Mouse (Mus musculus): ENCODE results near the gene Dact2. TPM values are rescaled to one million over a fixed set of nuclear protein-coding genes. Genes with fewer than 3 reads are reported as not detected.

The Dact2 gene
- polyA plus RNA-seq, 1 experiment from 2014 or later: 22.1 TPM

- H3K27me3 ChIP-seq: peaks cover 13% of the 10 kb centered on the region
- CTCF ChIA-PET: interaction anchor here (3.4 kb wide), 1 partner anchor 53 kb away, joined by 11 read pairs; no protein-coding TSS in a partner anchor
- POLR2A ChIA-PET: no interaction called here
- ATAC-seq (no peak), DNase-seq (ENCODE audit: low read depth, low spot score) (no peak)
- in situ Hi-C loops (cut with MboI; ENCODE audit: low pct_unique_long_range_greater_than_20kb): loop anchor here (5.0 kb wide), 1 partner anchor 667 kb away; no protein-coding TSS in a partner anchor
- TF ChIP-seq CTCF (IDR thresholded peaks at IDR 0.05): no peak
Observed at GRCm38 (mm10) chr17:14234774-14235389, 30.8 kb upstream of the Dact2 start.

GRCm38 (mm10) chr17:14233658-14234057 is 29.6 kb upstream of the Dact2 start:
- ChIA-PET POLR2A (no interaction called here), CTCF (interaction anchor here (1.1 to 3.4 kb wide), 9 partner anchors 11 to 283 kb away, joined by 3 to 11 read pairs (median 4); no protein-coding TSS in a partner anchor)
- DNase-seq (ENCODE audit: low read depth, low spot score) (no peak), ATAC-seq (no peak)
- peaks cover 13% of the 10 kb centered on the region for H3K27me3 ChIP-seq
- in situ Hi-C loops (cut with MboI; ENCODE audit: low pct_unique_long_range_greater_than_20kb): no loop called here
- no peak for TF ChIP-seq CTCF (IDR thresholded peaks at IDR 0.05)

- CTCF ChIA-PET: interaction anchor here (0.7 to 3.4 kb wide), 13 partner anchors 11 to 671 kb away, joined by 3 to 16 read pairs (median 4); no protein-coding TSS in a partner anchor
- DNase-seq (ENCODE audit: low read depth, low spot score): no peak
- TF ChIP-seq CTCF (IDR thresholded peaks at IDR 0.05): peak; percentile 84
- peaks cover 20% of the 10 kb centered on the region for H3K27me3 ChIP-seq
- no peak for ATAC-seq
- in situ Hi-C loops (cut with MboI; ENCODE audit: low pct_unique_long_range_greater_than_20kb): no loop called here
- POLR2A ChIA-PET: no interaction called here
Observed at GRCm38 (mm10) chr17:14232629-14233028, 28.5 kb upstream of the Dact2 start.

GRCm38 (mm10) chr17:14230698-14231430 is 26.8 kb upstream of the Dact2 start:
- no peak for ATAC-seq
- DNase-seq (ENCODE audit: low read depth, low spot score): no peak
- peaks cover 21% of the 10 kb centered on the region for H3K27me3 ChIP-seq
- in situ Hi-C loops (cut with MboI; ENCODE audit: low pct_unique_long_range_greater_than_20kb): no loop called here
- ChIA-PET CTCF (interaction anchor here (0.9 to 2.8 kb wide), 4 partner anchors 8 to 673 kb away, joined by 3 to 16 read pairs (median 3); no protein-coding TSS in a partner anchor), POLR2A (no interaction called here)
- TF ChIP-seq CTCF (IDR thresholded peaks at IDR 0.05): no peak

GRCm38 (mm10) chr17:14228381-14228780 is 24.3 kb upstream of the Dact2 start:
- ATAC-seq: no peak
- no peak for TF ChIP-seq CTCF (IDR thresholded peaks at IDR 0.05)

GRCm38 (mm10) chr17:14227601-14228000 is 23.5 kb upstream of the Dact2 start:
- in situ Hi-C loops (cut with MboI; ENCODE audit: low pct_unique_long_range_greater_than_20kb): no loop called here
- TF ChIP-seq CTCF (IDR thresholded peaks at IDR 0.05): no peak
- peaks cover 21% of the 10 kb centered on the region for H3K27me3 ChIP-seq
- DNase-seq (ENCODE audit: low read depth, low spot score): no peak
- ChIA-PET CTCF (no interaction called here), POLR2A (no interaction called here)
- no peak for ATAC-seq

More at GRCm38 (mm10) chr17:14228381-14228780, 24.3 kb upstream of the Dact2 start:
- ChIA-PET POLR2A (interaction anchor here (0.7 kb wide), 1 partner anchor 114 kb away, joined by 3 read pairs; no protein-coding TSS in a partner anchor), CTCF (interaction anchor here (1.1 kb wide), 2 partner anchors 9 to 288 kb away, joined by 3 read pairs; no protein-coding TSS in a partner anchor)
- in situ Hi-C loops (cut with MboI; ENCODE audit: low pct_unique_long_range_greater_than_20kb): no loop called here
- DNase-seq (ENCODE audit: low read depth, low spot score): no peak
- peaks cover 21% of the 10 kb centered on the region for H3K27me3 ChIP-seq

- POLR2A ChIA-PET: no interaction called here
- ATAC-seq (no peak), DNase-seq (ENCODE audit: low read depth, low spot score) (no peak)
- TF ChIP-seq CTCF (IDR thresholded peaks at IDR 0.05): no peak
- CTCF ChIA-PET: no interaction called here
- in situ Hi-C loops (cut with MboI; ENCODE audit: low pct_unique_long_range_greater_than_20kb): no loop called here
- H3K27me3 ChIP-seq: peaks cover 21% of the 10 kb centered on the region
Observed at GRCm38 (mm10) chr17:14226778-14227177, 22.7 kb upstream of the Dact2 start.

- CTCF ChIA-PET: no interaction called here
- in situ Hi-C loops (cut with MboI; ENCODE audit: low pct_unique_long_range_greater_than_20kb): no loop called here
- POLR2A ChIA-PET: no interaction called here
- ATAC-seq (no peak), DNase-seq (ENCODE audit: low read depth, low spot score) (no peak)
- TF ChIP-seq CTCF (IDR thresholded peaks at IDR 0.05): no peak
- H3K27me3 ChIP-seq: peaks cover 16% of the 10 kb centered on the region
Observed at GRCm38 (mm10) chr17:14225982-14226652, 22.0 kb upstream of the Dact2 start.

- peaks cover 2% of the 10 kb centered on the region for H3K27me3 ChIP-seq
- in situ Hi-C loops (cut with MboI; ENCODE audit: low pct_unique_long_range_greater_than_20kb): no loop called here
- no peak for ATAC-seq
- peak; percentile 71 for TF ChIP-seq CTCF (IDR thresholded peaks at IDR 0.05)
- ChIA-PET CTCF (interaction anchor here (1.4 to 7.6 kb wide), 7 partner anchors 11 to 100 kb away, joined by 3 to 44 read pairs (median 6); partner anchors contain the start of gene Dact2), POLR2A (interaction anchor here (0.5 to 0.8 kb wide), 2 partner anchors 97 to 102 kb away, joined by 4 read pairs; no protein-coding TSS in a partner anchor)
- no peak for DNase-seq (ENCODE audit: low read depth, low spot score)
Observed at GRCm38 (mm10) chr17:14221893-14222615, 17.9 kb upstream of the Dact2 start.

Data from Patski (cell line).